Mouse (Mus musculus) limb, embryonic 14.5 days (tissue): ENCODE measurements at regions not wholly inside any gene's neighbourhood (a gene's known extent, or its start where the extent isn't known, plus 50 kb on each side); places are given as distances from the start of the nearest gene placed in this dataset.

Experiments
- ATAC-seq: fragments of 200-750 bp; cut with Nextera tagmentation; 2 replicates; pipeline ENCODE4 v1.8.0; 2017; ENCODE audit warnings: low read depth, moderate number of reproducible peaks, moderate TSS enrichment; ENCODE audit not compliant: low FRiP score
- DNase-seq: peaks from one replicate; pipeline ENCODE4 v3.0.0-alpha.2; 2015; ENCODE audit warnings: low spot score
- H3K27ac ChIP-seq: fragments of 300-500 bp; sonication (generic); replicated peaks from 2 replicates; pipeline ENCODE4 v1.5.1; 2014; ENCODE audit warnings: low read depth, mild to moderate bottlenecking, low read length, moderate library complexity, mixed read lengths
- H3K27me3 ChIP-seq: fragments of 300-500 bp; sonication (generic); 2 replicates; pipeline ENCODE4 v1.6.1; 2014; ENCODE audit warnings: low read length, mixed read lengths; ENCODE audit not compliant: control insufficient read depth, insufficient read depth
- H3K36me3 ChIP-seq: fragments of 300-500 bp; sonication (generic); 2 replicates; pipeline ENCODE4 v1.6.1; 2014; ENCODE audit warnings: mild to moderate bottlenecking, low read length, moderate library complexity, mixed read lengths; ENCODE audit not compliant: control insufficient read depth, insufficient read depth
- H3K4me1 ChIP-seq: fragments of 300-500 bp; sonication (generic); 2 replicates; pipeline ENCODE4 v1.6.1; 2014; ENCODE audit warnings: antibody characterized with exemption, low read length, mixed read lengths; ENCODE audit not compliant: control insufficient read depth, insufficient read depth
- H3K4me2 ChIP-seq: fragments of 300-500 bp; sonication (generic); replicated peaks from 2 replicates; pipeline ENCODE4 v1.6.1; 2014; ENCODE audit warnings: low read depth, mild to moderate bottlenecking, low read length, moderate library complexity; ENCODE audit not compliant: severe bottlenecking
- H3K4me3 ChIP-seq: fragments of 300-500 bp; sonication (generic); replicated peaks from 2 replicates; pipeline ENCODE4 v1.5.1; 2014; ENCODE audit warnings: low read length
- H3K9ac ChIP-seq: fragments of 300-500 bp; sonication (generic); 2 replicates; pipeline ENCODE4 v1.6.1; 2014; ENCODE audit warnings: mild to moderate bottlenecking, low read depth, low read length, moderate library complexity; ENCODE audit not compliant: severe bottlenecking
- H3K9me3 ChIP-seq: fragments of 300-500 bp; sonication (generic); 2 replicates; pipeline ENCODE4 v1.6.1; 2016; ENCODE audit warnings: low read length; ENCODE audit not compliant: control insufficient read depth
- POLR2A ChIP-seq: fragments of 200-500 bp; IDR thresholded peaks from 2 replicates; pipeline ENCODE4 v1.8.0; 2012; ENCODE audit warnings: inconsistent platforms, mild to moderate bottlenecking, moderate library complexity, borderline replicate concordance; ENCODE audit not compliant: insufficient read depth, insufficient read length; ENCODE audit errors: extremely low read depth
- WGBS: fragments of 180-500 bp; shearing (Covaris S2); extraction: QIAGEN DNeasy Blood & Tissue Kit; methylation state at CpG from one replicate; pipeline ENCODE4 v1.1.7; 2014; 5-methylcytosine and 5-hydroxymethylcytosine counted together

DNA sequence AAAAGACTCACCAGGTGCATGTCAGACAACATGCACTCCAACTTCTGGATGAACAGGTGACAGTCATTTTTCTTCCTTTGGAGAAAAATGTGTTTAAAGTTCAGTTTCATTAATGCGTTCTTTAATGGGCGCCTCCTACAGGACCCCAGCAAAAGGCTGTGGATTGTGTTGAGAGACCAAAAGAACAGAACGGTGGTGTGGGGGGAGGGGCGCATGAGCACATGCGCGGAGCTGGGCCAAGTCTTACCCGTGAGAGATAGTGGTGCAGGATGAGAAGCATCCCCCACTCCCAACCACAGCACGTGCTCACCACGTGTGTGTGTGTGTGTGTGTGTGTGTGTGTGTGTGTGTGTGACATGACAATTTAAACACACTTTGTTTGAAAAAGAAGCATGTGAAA, 371.0 kb downstream of the Plekhb2 start:
- DNase-seq: no peak
- no peak overlapping the region for H3K27ac ChIP-seq
- H3K4me3 ChIP-seq: no peak overlapping the region
- H3K9ac ChIP-seq: no peak overlapping the region
- no peak for ATAC-seq
- no peaks in the 10 kb centered on the region for H3K9me3 ChIP-seq
- TF ChIP-seq POLR2A: no peak
- WGBS: 86% methylated on average over 9 of the region's 9 CpGs
- no peak overlapping the region for H3K4me2 ChIP-seq
- no peaks in the 10 kb centered on the region for H3K36me3 ChIP-seq
- no peaks in the 10 kb centered on the region for H3K4me1 ChIP-seq
- no peaks in the 10 kb centered on the region for H3K27me3 ChIP-seq

DNA sequence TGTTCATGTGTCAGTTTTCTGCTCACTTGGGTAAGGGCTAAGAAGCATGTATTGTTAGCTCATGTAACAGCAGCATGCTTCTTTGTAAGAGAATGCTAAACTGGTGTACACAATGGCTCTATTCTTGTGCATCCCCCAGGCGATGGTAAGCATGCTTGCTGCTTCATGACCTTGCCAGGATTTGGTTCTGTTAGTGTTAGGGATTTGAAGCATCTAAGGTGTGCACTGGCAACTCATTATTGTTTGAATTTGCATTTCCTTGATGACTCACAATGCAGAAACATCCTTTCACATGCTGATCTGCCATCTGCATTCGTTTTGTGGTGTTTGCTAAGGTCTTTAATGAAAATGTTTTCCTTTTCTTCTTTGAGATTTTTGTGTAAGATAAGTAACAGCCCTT, 382.8 kb downstream of the Plekhb2 start:
- DNase-seq: no peak
- Histone ChIP-seq H3K4me2 (no peak overlapping the region), H3K9ac (no peak overlapping the region), H3K4me1 (no peaks in the 10 kb centered on the region), H3K4me3 (no peak overlapping the region), H3K27me3 (no peaks in the 10 kb centered on the region), H3K9me3 (no peaks in the 10 kb centered on the region), H3K36me3 (no peaks in the 10 kb centered on the region), H3K27ac (no peak overlapping the region)
- TF ChIP-seq POLR2A: no peak
- WGBS: 57% methylated on average over 2 of the region's 2 CpGs
- ATAC-seq: no peak

GRCm38 (mm10) chr1:35238139-35238538, 388.4 kb downstream of the Plekhb2 start:
- ATAC-seq (no peak), DNase-seq (no peak)
- Histone ChIP-seq H3K4me1 (no peaks in the 10 kb centered on the region), H3K9ac (no peak overlapping the region), H3K27ac (no peak overlapping the region), H3K9me3 (no peaks in the 10 kb centered on the region), H3K36me3 (no peaks in the 10 kb centered on the region), H3K4me3 (no peak overlapping the region), H3K4me2 (no peak overlapping the region), H3K27me3 (no peaks in the 10 kb centered on the region)
- TF ChIP-seq POLR2A: no peak

- Histone ChIP-seq H3K27me3 (no peaks in the 10 kb centered on the region), H3K4me3 (no peak overlapping the region), H3K4me1 (no peaks in the 10 kb centered on the region), H3K4me2 (no peak overlapping the region), H3K9me3 (no peaks in the 10 kb centered on the region), H3K36me3 (no peaks in the 10 kb centered on the region), H3K27ac (no peak overlapping the region), H3K9ac (no peak overlapping the region)
- DNase-seq: no peak
- no peak for ATAC-seq
- no peak for TF ChIP-seq POLR2A
- WGBS: 39% methylated on average over 6 of the region's 6 CpGs
Observed at GRCm38 (mm10) chr1:35242849-35243248, 393.1 kb downstream of the Plekhb2 start.

- ATAC-seq (no peak), DNase-seq (no peak)
- Histone ChIP-seq H3K9ac (no peak overlapping the region), H3K4me1 (no peaks in the 10 kb centered on the region), H3K27ac (no peak overlapping the region), H3K9me3 (no peaks in the 10 kb centered on the region), H3K4me3 (no peak overlapping the region), H3K27me3 (no peaks in the 10 kb centered on the region), H3K4me2 (no peak overlapping the region), H3K36me3 (no peaks in the 10 kb centered on the region)
- no peak for TF ChIP-seq POLR2A
- 67% methylated on average over 6 of the region's 6 CpGs for WGBS
Observed at GRCm38 (mm10) chr1:35243339-35243738, 393.6 kb downstream of the Plekhb2 start.

- TF ChIP-seq POLR2A: no peak
- no peak overlapping the region for H3K4me3 ChIP-seq
- WGBS: 88% methylated on average over 1 of the region's 1 CpGs
- no peak overlapping the region for H3K4me2 ChIP-seq
- H3K9me3 ChIP-seq: no peaks in the 10 kb centered on the region
- ATAC-seq (no peak), DNase-seq (peak; percentile 24)
- no peak overlapping the region for H3K27ac ChIP-seq
- H3K27me3 ChIP-seq: no peaks in the 10 kb centered on the region
- H3K4me1 ChIP-seq: no peaks in the 10 kb centered on the region
- H3K9ac ChIP-seq: no peak overlapping the region
- H3K36me3 ChIP-seq: no peaks in the 10 kb centered on the region
Observed at GRCm38 (mm10) chr1:35265125-35265524, 415.3 kb downstream of the Plekhb2 start.
